Mouse (Mus musculus) forebrain, postnatal 0 days (tissue): ENCODE data around the gene Tacc2. TPM values are rescaled to one million over a fixed set of nuclear protein-coding genes. Genes with fewer than 3 reads are reported as not detected.

Experiments
- ATAC-seq: fragments of 200-750 bp; cut with Nextera tagmentation; 2 replicates; pipeline ENCODE4 v1.8.0; 2017; ENCODE audit warnings: mild to moderate bottlenecking, moderate library complexity
- DNase-seq: peaks from one replicate; pipeline ENCODE4 v3.0.0-alpha.2; 2015
- H3K27ac ChIP-seq: fragments of 300-500 bp; sonication (generic); 2 replicates; pipeline ENCODE4 v1.5.1; 2014; ENCODE audit warnings: low read depth, mild to moderate bottlenecking, antibody characterized with exemption, low read length, moderate library complexity, mixed read lengths
- H3K27me3 ChIP-seq: fragments of 300-500 bp; sonication (generic); 2 replicates; pipeline ENCODE4 v1.6.1; 2014; ENCODE audit warnings: mild to moderate bottlenecking, low read length, mixed read lengths; ENCODE audit not compliant: insufficient read depth
- H3K36me3 ChIP-seq: fragments of 300-500 bp; sonication (generic); 2 replicates; pipeline ENCODE4 v1.6.1; 2014; ENCODE audit warnings: mild to moderate bottlenecking, moderate library complexity; ENCODE audit not compliant: insufficient read depth
- H3K4me1 ChIP-seq: fragments of 300-500 bp; sonication (generic); 2 replicates; pipeline ENCODE4 v1.6.1; 2014; ENCODE audit warnings: antibody characterized with exemption; ENCODE audit not compliant: insufficient read depth
- H3K4me2 ChIP-seq: fragments of 300-500 bp; sonication (generic); 2 replicates; pipeline ENCODE4 v1.6.1; 2014; ENCODE audit warnings: low read depth, mild to moderate bottlenecking, moderate library complexity
- H3K4me3 ChIP-seq: fragments of 300-500 bp; sonication (generic); 2 replicates; pipeline ENCODE4 v1.5.1; 2014; ENCODE audit warnings: low read depth, low read length, mixed read lengths
- H3K9ac ChIP-seq: fragments of 300-500 bp; sonication (generic); 2 replicates; pipeline ENCODE4 v1.6.1; 2014; ENCODE audit warnings: mild to moderate bottlenecking
- H3K9me3 ChIP-seq: fragments of 300-500 bp; sonication (generic); 2 replicates; pipeline ENCODE4 v1.6.1; 2016; ENCODE audit warnings: low read length
- CTCF ChIP-seq: sonication (generic); IDR thresholded peaks from 2 replicates; pipeline ENCODE4 v1.5.1; 2016; ENCODE audit warnings: antibody characterized with exemption, control low read depth, low read depth
- WGBS: fragments of 180-500 bp; shearing (Covaris S2); extraction: QIAGEN DNeasy Blood & Tissue Kit; methylation state at CpG from one replicate; pipeline ENCODE4 v1.1.7; 2014; 5-methylcytosine and 5-hydroxymethylcytosine counted together
- polyA plus RNA-seq: library from polyadenylated mRNA; unstranded; fragments of >200 nt; fragmentation: Nextera tagmentation; extraction: Ambion mirVana; gene quantifications from 2 replicates; pipeline ENCODE4 v1.2.1, GENCODE M21; 2015
- total RNA-seq: library from RNA; depleted of rRNA; stranded (reverse); fragments of >200 nt; gene quantifications from 2 replicates; pipeline ENCODE4 v1.2.3, GENCODE M21; 2014

The Tacc2 gene
- total and polyA plus RNA-seq, 2 experiments from 2014 or later, result 54.1 to 60.9 TPM

- H3K27ac ChIP-seq, result no peak overlapping the region
- no peak overlapping the region for H3K4me3 ChIP-seq
- TF ChIP-seq CTCF, result no peak
- no peak overlapping the region for H3K4me2 ChIP-seq
- H3K9ac ChIP-seq, result no peak overlapping the region
- ATAC-seq (no peak), DNase-seq (no peak)
- peaks cover 21% of the 10 kb centered on the region for H3K36me3 ChIP-seq
- no peaks in the 10 kb centered on the region for H3K9me3 ChIP-seq
- no peaks in the 10 kb centered on the region for H3K4me1 ChIP-seq
- WGBS, result 80% methylated on average over 30 of the region's 30 CpGs
- H3K27me3 ChIP-seq, result no peaks in the 10 kb centered on the region
These were observed 189.4 kb downstream of the Tacc2 start for GRCm38 (mm10) chr7:130766411-130767170.

GRCm38 (mm10) chr7:130768151-130768550, 190.9 kb downstream of the Tacc2 start:
- no peak overlapping the region for H3K4me3 ChIP-seq
- peaks cover 21% of the 10 kb centered on the region for H3K36me3 ChIP-seq
- H3K9ac ChIP-seq, result no peak overlapping the region
- no peak for TF ChIP-seq CTCF
- no peak overlapping the region for H3K27ac ChIP-seq
- 90% methylated on average over 4 of the region's 4 CpGs for WGBS
- no peaks in the 10 kb centered on the region for H3K27me3 ChIP-seq
- DNase-seq, result no peak
- H3K4me2 ChIP-seq, result no peak overlapping the region
- H3K9me3 ChIP-seq, result no peaks in the 10 kb centered on the region
- no peak for ATAC-seq
- H3K4me1 ChIP-seq, result no peaks in the 10 kb centered on the region

GRCm38 (mm10) chr7:130770707-130771106, 193.5 kb downstream of the Tacc2 start:
- no peak overlapping the region for H3K4me3 ChIP-seq
- TF ChIP-seq CTCF, result peak; percentile 85
- DNase-seq (peak; percentile 88), ATAC-seq (peak; percentile 73)
- H3K27ac ChIP-seq, result no peak overlapping the region
- H3K9me3 ChIP-seq, result no peaks in the 10 kb centered on the region
- H3K9ac ChIP-seq, result no peak overlapping the region
- no peak overlapping the region for H3K4me2 ChIP-seq
- H3K27me3 ChIP-seq, result no peaks in the 10 kb centered on the region
- WGBS, result 24% methylated on average over 3 of the region's 3 CpGs
- H3K36me3 ChIP-seq, result 0 out of 2 replicates have a peak, but pooled peaks cover 6% of the 10 kb centered on the region
- H3K4me1 ChIP-seq, result no peaks in the 10 kb centered on the region

- H3K9ac ChIP-seq, result no peak overlapping the region
- no peak overlapping the region for H3K27ac ChIP-seq
- no peaks in the 10 kb centered on the region for H3K9me3 ChIP-seq
- peak; percentile 58 for TF ChIP-seq CTCF
- H3K4me1 ChIP-seq, result no peaks in the 10 kb centered on the region
- 69% methylated on average over 11 of the region's 11 CpGs for WGBS
- no peak overlapping the region for H3K4me2 ChIP-seq
- H3K4me3 ChIP-seq, result no peak overlapping the region
- H3K36me3 ChIP-seq, result no peaks in the 10 kb centered on the region
- H3K27me3 ChIP-seq, result no peaks in the 10 kb centered on the region
- DNase-seq (no peak), ATAC-seq (no peak)
These were observed 196.1 kb downstream of the Tacc2 start for GRCm38 (mm10) chr7:130773171-130773830.

GRCm38 (mm10) chr7:130773914-130774630, 196.8 kb downstream of the Tacc2 start, which contains the start of gene Btbd16:
Btbd16 (plus strand) TSS chr7:130774069.
- H3K9ac ChIP-seq, result no peak within 1 kb of the TSS
- H3K27me3 ChIP-seq, result no peaks in the 10 kb centered on the region
- no peaks in the 10 kb centered on the region for H3K36me3 ChIP-seq
- no peak within 1 kb of the TSS for H3K27ac ChIP-seq
- H3K4me3 ChIP-seq, result no peak within 1 kb of the TSS
- H3K4me2 ChIP-seq, result no peak within 1 kb of the TSS
- 52% methylated on average over 9 of the region's 9 CpGs for WGBS
- no peaks in the 10 kb centered on the region for H3K9me3 ChIP-seq
- DNase-seq (no peak), ATAC-seq (no peak)
- no peak for TF ChIP-seq CTCF
- H3K4me1 ChIP-seq, result no peaks in the 10 kb centered on the region

- Histone ChIP-seq H3K27me3 (no peaks in the 10 kb centered on the region), H3K4me3 (no peak overlapping the region), H3K9ac (no peak overlapping the region), H3K9me3 (no peaks in the 10 kb centered on the region), H3K4me2 (no peak overlapping the region), H3K4me1 (no peaks in the 10 kb centered on the region), H3K27ac (no peak overlapping the region), H3K36me3 (no peaks in the 10 kb centered on the region)
- DNase-seq (no peak), ATAC-seq (no peak)
- TF ChIP-seq CTCF, result no peak
- 79% methylated on average over 5 of the region's 5 CpGs for WGBS
These were observed 203.7 kb downstream of the Tacc2 start for GRCm38 (mm10) chr7:130780866-130781419.
